Mouse (Mus musculus) lung, embryonic 16.5 days (tissue): ENCODE results near the gene Plau. TPM values are rescaled to one million over a fixed set of nuclear protein-coding genes. Genes with fewer than 3 reads are reported as not detected.
A peak's percentile ranks its signal among the peaks of the same experiment; 100 is the strongest.

ENCODE experiments used
- ATAC-seq: fragments of 200-750 bp; cut with Nextera tagmentation; 2 replicates; pipeline ENCODE4 v1.8.0; 2017; ENCODE audit warnings: low read depth, mild to moderate bottlenecking, moderate library complexity
- H3K27ac ChIP-seq: fragments of 300-500 bp; sonication (generic); 2 replicates; pipeline ENCODE4 v1.5.1; 2014; ENCODE audit warnings: mild to moderate bottlenecking, control low read depth, low read length
- H3K27me3 ChIP-seq: fragments of 300-500 bp; sonication (generic); 2 replicates; pipeline ENCODE4 v1.6.1; 2014; ENCODE audit warnings: low read depth, low read length, mixed read lengths; ENCODE audit not compliant: control insufficient read depth, insufficient read depth
- H3K36me3 ChIP-seq: fragments of 300-500 bp; sonication (generic); 2 replicates; pipeline ENCODE4 v1.6.1; 2014; ENCODE audit warnings: low read length; ENCODE audit not compliant: control insufficient read depth, insufficient read depth
- H3K4me1 ChIP-seq: fragments of 300-500 bp; sonication (generic); replicated peaks from 2 replicates; pipeline ENCODE4 v1.6.1; 2014; ENCODE audit warnings: low read length, mixed read lengths; ENCODE audit not compliant: control insufficient read depth, insufficient read depth
- H3K4me2 ChIP-seq: fragments of 300-500 bp; sonication (generic); 2 replicates; pipeline ENCODE4 v1.6.1; 2014; ENCODE audit warnings: low read depth, low read length, control low read depth
- H3K4me3 ChIP-seq: fragments of 300-500 bp; sonication (generic); 2 replicates; pipeline ENCODE4 v1.5.1; 2014; ENCODE audit warnings: mild to moderate bottlenecking, low read length, control low read depth
- H3K9ac ChIP-seq: fragments of 300-500 bp; sonication (generic); 2 replicates; pipeline ENCODE4 v1.6.1; 2014; ENCODE audit warnings: low read length, control low read depth
- H3K9me3 ChIP-seq: fragments of 300-500 bp; sonication (generic); 2 replicates; pipeline ENCODE4 v1.6.1; 2016; ENCODE audit warnings: low read length; ENCODE audit not compliant: control insufficient read depth
- WGBS: fragments of 180-500 bp; shearing (Covaris S2); extraction: QIAGEN DNeasy Blood & Tissue Kit; methylation state at CpG from one replicate; pipeline ENCODE4 v1.1.7; 2014; 5-methylcytosine and 5-hydroxymethylcytosine counted together
- polyA plus RNA-seq: library from polyadenylated mRNA; unstranded; fragments of >200 nt; fragmentation: Nextera tagmentation; extraction: Ambion mirVana; gene quantifications from 2 replicates; pipeline ENCODE4 v1.2.1, GENCODE M21; 2015

The Plau gene
- polyA plus RNA-seq, 1 experiment from 2014 or later, result 2.1 TPM

GRCm38 (mm10) chr14:20793758-20794531, 42.5 kb upstream of the Plau start, which contains the start of gene Camk2g:
Gene Camk2g, minus strand, starts transcription at chr14:20794088.
- peak within 1 kb of the TSS; percentile 96 for H3K4me2 ChIP-seq
- H3K4me1 ChIP-seq, result peaks cover 15% of the 10 kb centered on the region
- peak within 1 kb of the TSS; percentile 78 for H3K4me3 ChIP-seq
- WGBS, result 0% methylated on average over 42 of the region's 76 CpGs
- H3K9me3 ChIP-seq, result no peaks in the 10 kb centered on the region
- peak within 1 kb of the TSS; percentile 68 for H3K27ac ChIP-seq
- peaks cover 10% of the 10 kb centered on the region; the same call in 1 of the 2 replicates for H3K36me3 ChIP-seq
- peak within 1 kb of the TSS; percentile 80 for H3K9ac ChIP-seq
- H3K27me3 ChIP-seq, result no peaks in the 10 kb centered on the region
- peak; percentile 92 for ATAC-seq

- Histone ChIP-seq H3K4me2 (peak overlapping the region; percentile 96), H3K4me1 (peaks cover 15% of the 10 kb centered on the region), H3K36me3 (peaks cover 7% of the 10 kb centered on the region; the same call in 1 of the 2 replicates), H3K4me3 (peak overlapping the region; percentile 78), H3K9ac (peak overlapping the region; percentile 80), H3K27ac (no peak overlapping the region), H3K27me3 (no peaks in the 10 kb centered on the region), H3K9me3 (no peaks in the 10 kb centered on the region)
- 19% methylated on average over 9 of the region's 9 CpGs for WGBS
- no peak for ATAC-seq
Measured at GRCm38 (mm10) chr14:20794589-20794988, 41.9 kb upstream of the Plau start.

GRCm38 (mm10) chr14:20795423-20796152, 40.9 kb upstream of the Plau start:
- no peak overlapping the region for H3K9ac ChIP-seq
- peaks cover 4% of the 10 kb centered on the region; the same call in 1 of the 2 replicates for H3K36me3 ChIP-seq
- WGBS, result 47% methylated on average over 7 of the region's 9 CpGs
- ATAC-seq, result no peak
- H3K4me1 ChIP-seq, result peaks cover 15% of the 10 kb centered on the region
- no peak overlapping the region for H3K4me3 ChIP-seq
- no peaks in the 10 kb centered on the region for H3K9me3 ChIP-seq
- H3K27ac ChIP-seq, result no peak overlapping the region
- H3K27me3 ChIP-seq, result no peaks in the 10 kb centered on the region
- no peak overlapping the region for H3K4me2 ChIP-seq

- ATAC-seq, result no peak
- Histone ChIP-seq H3K4me1 (peaks cover 15% of the 10 kb centered on the region), H3K9ac (no peak overlapping the region), H3K9me3 (no peaks in the 10 kb centered on the region), H3K4me3 (no peak overlapping the region), H3K4me2 (no peak overlapping the region), H3K27ac (no peak overlapping the region), H3K36me3 (0 out of 2 replicates have a peak, but pooled peaks cover 4% of the 10 kb centered on the region), H3K27me3 (no peaks in the 10 kb centered on the region)
- 73% methylated on average over 8 of the region's 8 CpGs for WGBS
Measured at GRCm38 (mm10) chr14:20796170-20796569, 40.3 kb upstream of the Plau start.

GRCm38 (mm10) chr14:20796643-20797042, 39.8 kb upstream of the Plau start:
- H3K4me2 ChIP-seq, result no peak overlapping the region
- no peak for ATAC-seq
- H3K27me3 ChIP-seq, result no peaks in the 10 kb centered on the region
- H3K9me3 ChIP-seq, result no peaks in the 10 kb centered on the region
- H3K4me1 ChIP-seq, result peaks cover 15% of the 10 kb centered on the region
- no peaks in the 10 kb centered on the region for H3K36me3 ChIP-seq
- H3K27ac ChIP-seq, result no peak overlapping the region
- H3K9ac ChIP-seq, result no peak overlapping the region
- H3K4me3 ChIP-seq, result no peak overlapping the region
- WGBS, result 69% methylated on average over 8 of the region's 8 CpGs

- H3K4me1 ChIP-seq, result no peaks in the 10 kb centered on the region; the same call in none of the 2 replicates
- H3K27ac ChIP-seq, result no peak overlapping the region
- H3K4me2 ChIP-seq, result no peak overlapping the region
- H3K27me3 ChIP-seq, result no peaks in the 10 kb centered on the region
- H3K36me3 ChIP-seq, result no peaks in the 10 kb centered on the region
- WGBS, result 73% methylated on average over 6 of the region's 6 CpGs
- ATAC-seq, result no peak
- no peak overlapping the region for H3K9ac ChIP-seq
- no peaks in the 10 kb centered on the region for H3K9me3 ChIP-seq
- H3K4me3 ChIP-seq, result no peak overlapping the region
Measured at GRCm38 (mm10) chr14:20798300-20798699, 38.2 kb upstream of the Plau start.

GRCm38 (mm10) chr14:20798761-20799160, 37.7 kb upstream of the Plau start:
- 10% methylated on average over 7 of the region's 7 CpGs for WGBS
- Histone ChIP-seq H3K4me3 (no peak overlapping the region), H3K9ac (no peak overlapping the region), H3K27ac (no peak overlapping the region), H3K4me2 (no peak overlapping the region), H3K4me1 (peaks cover 2% of the 10 kb centered on the region), H3K27me3 (no peaks in the 10 kb centered on the region), H3K36me3 (no peaks in the 10 kb centered on the region), H3K9me3 (no peaks in the 10 kb centered on the region)
- no peak for ATAC-seq

GRCm38 (mm10) chr14:20802926-20803605, 33.4 kb upstream of the Plau start:
- H3K4me3 ChIP-seq, result no peak overlapping the region
- no peak overlapping the region for H3K9ac ChIP-seq
- H3K27me3 ChIP-seq, result no peaks in the 10 kb centered on the region
- no peaks in the 10 kb centered on the region for H3K36me3 ChIP-seq
- H3K4me1 ChIP-seq, result peaks cover 26% of the 10 kb centered on the region
- H3K4me2 ChIP-seq, result no peak overlapping the region
- peak; percentile 26; the same call in 1 of the 2 replicates for ATAC-seq
- 16% methylated on average over 2 of the region's 2 CpGs for WGBS
- H3K27ac ChIP-seq, result no peak overlapping the region
- no peaks in the 10 kb centered on the region for H3K9me3 ChIP-seq

GRCm38 (mm10) chr14:20803606-20803938, 32.9 kb upstream of the Plau start:
- no peak overlapping the region for H3K9ac ChIP-seq
- H3K27ac ChIP-seq, result no peak overlapping the region
- H3K4me1 ChIP-seq, result peaks cover 26% of the 10 kb centered on the region
- H3K9me3 ChIP-seq, result no peaks in the 10 kb centered on the region
- H3K4me2 ChIP-seq, result no peak overlapping the region
- H3K4me3 ChIP-seq, result no peak overlapping the region
- ATAC-seq, result peak; percentile 37
- 7% methylated on average over 7 of the region's 7 CpGs for WGBS
- H3K36me3 ChIP-seq, result no peaks in the 10 kb centered on the region
- no peaks in the 10 kb centered on the region for H3K27me3 ChIP-seq
